Mouse (Mus musculus): ENCODE results near the gene Cd37. TPM values are rescaled to one million over a fixed set of nuclear protein-coding genes. Genes with fewer than 3 reads are reported as not detected.
"Not testable (repeated sequence)": the region's sequence is repeated elsewhere in the genome, so short reads cannot be mapped to it uniquely, and the experiment has no call there.

Gene Cd37
- polyA plus RNA-seq, 1 experiment from 2014 or later: 1.4 TPM

DNA sequence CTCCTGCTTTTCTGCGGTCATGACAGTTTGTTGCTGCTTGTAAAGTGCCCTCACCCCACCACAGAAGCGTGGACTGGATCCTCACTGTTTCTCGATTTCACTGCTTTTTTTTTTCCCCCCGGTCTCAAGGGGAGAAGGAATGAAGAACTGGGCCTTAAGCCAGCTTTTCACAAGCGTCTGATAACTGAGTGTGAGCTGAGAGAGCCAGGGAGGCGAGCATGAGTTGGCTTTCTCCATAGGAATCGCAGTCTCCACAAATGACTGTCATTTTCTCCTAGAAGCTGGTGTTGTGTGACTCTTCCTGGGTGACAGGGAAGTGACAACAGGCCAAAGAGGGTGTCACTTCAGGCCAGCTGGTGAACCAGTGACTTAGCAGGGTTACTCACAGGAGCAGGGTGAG lies 23.4 kb upstream of the Cd37 start:
- Histone ChIP-seq H3K9ac (ENCODE audit: low read length) (no peak overlapping the region), H3K4me3 (ENCODE audit: low read depth, low read length) (no peak overlapping the region), H3K4me1 (ENCODE audit: control insufficient read depth, insufficient read depth, low read length) (no peaks in the 10 kb centered on the region), H3K36me3 (ENCODE audit: control insufficient read depth, insufficient read depth, low read length) (no peaks in the 10 kb centered on the region), H3K27ac (ENCODE audit: low read depth, low read length) (no peak overlapping the region), H3K27me3 (replicated peaks; ENCODE audit: control insufficient read depth, insufficient read depth, low read length) (no peaks in the 10 kb centered on the region), H3K4me2 (ENCODE audit: low read length) (no peak overlapping the region), H3K9me3 (replicated peaks; ENCODE audit: control insufficient read depth, low read length) (no peaks in the 10 kb centered on the region)
- WGBS: 59% methylated on average over 7 of the region's 7 CpGs
- ATAC-seq: no peak
- DNase-seq (ENCODE audit: low spot score): peak; percentile 55

DNA sequence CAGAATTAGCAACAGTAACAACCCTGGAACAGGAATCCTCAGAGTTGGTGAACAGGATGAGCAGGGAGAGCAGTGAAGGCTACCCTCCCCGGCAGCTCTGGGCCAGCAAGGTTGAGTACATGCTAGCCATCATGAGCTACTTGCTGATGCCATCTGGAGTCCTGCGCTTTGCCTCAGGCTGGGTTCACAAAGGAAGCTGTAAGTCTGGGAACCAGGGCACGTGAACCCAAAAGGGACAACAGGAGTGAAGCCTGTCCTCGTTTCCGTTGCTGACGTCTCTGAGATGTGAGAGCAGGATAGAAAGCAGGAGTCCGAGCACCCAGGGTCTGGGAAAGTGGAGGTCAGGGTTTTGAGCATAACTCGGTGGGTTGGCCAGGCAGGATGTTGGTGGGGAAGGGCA lies 20.4 kb upstream of the Cd37 start:
- DNase-seq (ENCODE audit: low spot score): no peak
- Histone ChIP-seq H3K9ac (ENCODE audit: low read length) (no peak overlapping the region), H3K27ac (ENCODE audit: low read depth, low read length) (no peak overlapping the region), H3K4me3 (ENCODE audit: low read depth, low read length) (no peak overlapping the region), H3K4me2 (ENCODE audit: low read length) (no peak overlapping the region), H3K27me3 (replicated peaks; ENCODE audit: control insufficient read depth, insufficient read depth, low read length) (no peaks in the 10 kb centered on the region), H3K9me3 (replicated peaks; ENCODE audit: control insufficient read depth, low read length) (no peaks in the 10 kb centered on the region), H3K36me3 (ENCODE audit: control insufficient read depth, insufficient read depth, low read length) (no peaks in the 10 kb centered on the region), H3K4me1 (ENCODE audit: control insufficient read depth, insufficient read depth, low read length) (no peaks in the 10 kb centered on the region)
- WGBS: 85% methylated on average over 8 of the region's 8 CpGs
- no peak for ATAC-seq

DNA sequence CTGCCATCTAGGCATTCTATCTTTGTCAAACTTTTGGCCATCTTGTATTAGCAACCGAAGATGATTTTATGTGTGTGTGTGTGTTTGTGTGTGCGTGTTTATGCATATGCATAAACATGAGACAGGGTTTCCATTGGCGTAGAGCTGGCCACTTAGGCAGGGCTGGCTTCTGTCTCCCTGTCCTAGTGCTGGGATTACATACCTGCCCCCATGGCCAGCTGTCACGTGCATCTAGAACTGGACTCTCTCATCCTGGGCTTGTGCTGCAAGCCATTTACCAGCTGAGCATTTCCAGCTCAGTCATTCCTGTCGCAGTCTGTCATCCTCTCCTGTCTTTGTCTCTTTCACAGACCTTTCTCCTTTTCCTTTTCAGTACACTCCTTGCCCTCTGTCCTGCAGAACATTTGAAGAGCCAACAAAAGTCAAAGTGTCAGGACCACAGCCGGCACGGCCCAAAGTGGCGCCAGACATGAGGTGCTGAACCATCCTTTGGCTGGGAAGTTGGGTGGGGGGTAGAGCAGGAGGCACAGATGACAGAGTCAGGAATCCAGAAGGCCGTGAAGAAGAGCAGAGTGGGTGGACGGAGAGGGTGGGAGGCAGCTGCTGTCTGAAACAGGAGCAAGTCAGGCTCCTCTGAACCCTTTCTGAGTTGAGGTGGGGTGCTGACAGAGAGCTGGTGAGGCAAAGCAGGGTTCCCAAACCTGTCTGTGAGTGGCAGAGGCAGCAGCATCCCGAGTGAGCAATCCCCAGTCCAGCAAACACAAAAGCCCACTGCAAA lies 18.3 kb upstream of the Cd37 start:
- Histone ChIP-seq H3K27me3 (replicated peaks; ENCODE audit: control insufficient read depth, insufficient read depth, low read length) (no peaks in the 10 kb centered on the region), H3K4me1 (ENCODE audit: control insufficient read depth, insufficient read depth, low read length) (no peaks in the 10 kb centered on the region), H3K4me2 (ENCODE audit: low read length) (no peak overlapping the region), H3K9ac (ENCODE audit: low read length) (no peak overlapping the region), H3K36me3 (ENCODE audit: control insufficient read depth, insufficient read depth, low read length) (no peaks in the 10 kb centered on the region), H3K27ac (ENCODE audit: low read depth, low read length) (no peak overlapping the region), H3K9me3 (replicated peaks; ENCODE audit: control insufficient read depth, low read length) (no peaks in the 10 kb centered on the region), H3K4me3 (ENCODE audit: low read depth, low read length) (no peak overlapping the region)
- no peak for ATAC-seq
- WGBS: 69% methylated on average over 11 of the region's 11 CpGs
- no peak for DNase-seq (ENCODE audit: low spot score)

DNA sequence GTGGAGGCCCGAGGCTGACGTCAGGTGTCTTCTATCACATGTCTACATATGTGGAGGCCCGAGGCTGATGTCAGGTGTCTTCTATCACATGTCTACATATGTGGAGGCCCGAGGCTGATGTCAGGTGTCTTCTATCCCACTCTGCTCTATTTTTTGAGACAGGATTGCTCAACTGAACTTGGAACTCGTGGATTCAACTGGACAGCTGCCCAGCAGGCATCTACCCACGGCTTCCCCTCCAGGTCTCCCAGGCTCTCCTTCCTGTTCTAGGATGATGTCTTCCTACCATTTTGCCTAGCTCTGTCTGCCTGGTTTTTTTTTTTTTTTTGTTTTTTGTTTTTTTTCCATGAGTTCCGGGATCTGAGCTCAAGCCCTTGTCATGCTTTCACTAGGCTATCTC lies 16.9 kb upstream of the Cd37 start:
- H3K4me2 ChIP-seq (ENCODE audit: low read length); H3K27me3 ChIP-seq (replicated peaks; ENCODE audit: control insufficient read depth, insufficient read depth, low read length); H3K36me3 ChIP-seq (ENCODE audit: control insufficient read depth, insufficient read depth, low read length); H3K27ac ChIP-seq (ENCODE audit: low read depth, low read length); H3K9ac ChIP-seq (ENCODE audit: low read length); ATAC-seq; H3K4me1 ChIP-seq (ENCODE audit: control insufficient read depth, insufficient read depth, low read length); DNase-seq (ENCODE audit: low spot score); H3K4me3 ChIP-seq (ENCODE audit: low read depth, low read length); H3K9me3 ChIP-seq (replicated peaks; ENCODE audit: control insufficient read depth, low read length): not testable (repeated sequence)
- 84% methylated on average over 5 of the region's 7 CpGs for WGBS

DNA sequence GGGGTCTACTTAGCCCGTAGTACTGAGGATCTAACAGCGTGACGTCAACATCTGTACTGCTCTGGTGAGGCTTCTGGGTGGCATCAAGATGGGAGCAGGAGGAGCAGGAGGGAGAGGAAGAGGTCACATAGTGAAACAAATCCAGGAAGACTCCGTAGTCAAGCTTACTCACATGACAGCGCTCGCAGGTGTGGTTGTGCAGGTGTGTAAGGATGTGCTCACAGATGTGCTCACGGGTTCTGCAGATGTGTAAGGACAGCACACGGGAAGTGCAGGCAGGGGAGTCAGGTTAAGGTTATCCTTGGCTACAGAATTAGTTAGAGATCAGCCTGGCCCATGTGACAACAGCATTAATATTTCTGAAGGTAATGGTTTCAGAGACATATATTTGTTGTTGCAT lies 14.9 kb upstream of the Cd37 start:
- Histone ChIP-seq H3K27ac (ENCODE audit: low read depth, low read length) (no peak overlapping the region), H3K27me3 (replicated peaks; ENCODE audit: control insufficient read depth, insufficient read depth, low read length) (no peaks in the 10 kb centered on the region), H3K4me3 (ENCODE audit: low read depth, low read length) (no peak overlapping the region), H3K9ac (ENCODE audit: low read length) (no peak overlapping the region), H3K4me2 (ENCODE audit: low read length) (no peak overlapping the region), H3K9me3 (replicated peaks; ENCODE audit: control insufficient read depth, low read length) (no peaks in the 10 kb centered on the region), H3K36me3 (ENCODE audit: control insufficient read depth, insufficient read depth, low read length) (no peaks in the 10 kb centered on the region), H3K4me1 (ENCODE audit: control insufficient read depth, insufficient read depth, low read length) (no peaks in the 10 kb centered on the region)
- ATAC-seq (no peak), DNase-seq (ENCODE audit: low spot score) (no peak)
- WGBS: 96% methylated on average over 8 of the region's 8 CpGs

DNA sequence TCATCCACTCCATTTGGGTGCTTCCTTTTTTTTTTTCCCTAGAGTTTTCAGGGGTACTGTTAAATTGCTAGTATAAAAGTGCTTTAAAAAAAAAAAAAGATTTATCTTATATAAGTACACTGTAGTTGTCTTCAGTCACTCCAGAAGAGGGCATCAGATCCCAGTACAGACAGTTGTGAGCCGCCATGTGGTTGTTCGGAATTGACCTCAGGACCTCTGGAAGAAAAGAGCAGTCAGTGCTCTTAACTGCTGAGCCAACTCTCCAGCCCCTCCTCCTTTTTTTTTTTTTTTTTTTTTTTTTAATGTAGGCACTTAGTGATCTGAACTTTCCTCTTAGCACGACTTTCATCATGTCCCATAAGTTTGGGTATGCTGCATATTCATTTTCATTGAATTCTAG lies 8.8 kb upstream of the Cd37 start:
- H3K9ac ChIP-seq (ENCODE audit: low read length): no peak overlapping the region
- no peak overlapping the region for H3K27ac ChIP-seq (ENCODE audit: low read depth, low read length)
- H3K27me3 ChIP-seq (replicated peaks; ENCODE audit: control insufficient read depth, insufficient read depth, low read length): no peaks in the 10 kb centered on the region
- H3K4me2 ChIP-seq (ENCODE audit: low read length): no peak overlapping the region
- WGBS: 38% methylated on average over 3 of the region's 3 CpGs
- no peaks in the 10 kb centered on the region for H3K4me1 ChIP-seq (ENCODE audit: control insufficient read depth, insufficient read depth, low read length)
- no peak overlapping the region for H3K4me3 ChIP-seq (ENCODE audit: low read depth, low read length)
- ATAC-seq (no peak), DNase-seq (ENCODE audit: low spot score) (no peak)
- H3K36me3 ChIP-seq (ENCODE audit: control insufficient read depth, insufficient read depth, low read length): no peaks in the 10 kb centered on the region
- H3K9me3 ChIP-seq (replicated peaks; ENCODE audit: control insufficient read depth, low read length): no peaks in the 10 kb centered on the region

DNA sequence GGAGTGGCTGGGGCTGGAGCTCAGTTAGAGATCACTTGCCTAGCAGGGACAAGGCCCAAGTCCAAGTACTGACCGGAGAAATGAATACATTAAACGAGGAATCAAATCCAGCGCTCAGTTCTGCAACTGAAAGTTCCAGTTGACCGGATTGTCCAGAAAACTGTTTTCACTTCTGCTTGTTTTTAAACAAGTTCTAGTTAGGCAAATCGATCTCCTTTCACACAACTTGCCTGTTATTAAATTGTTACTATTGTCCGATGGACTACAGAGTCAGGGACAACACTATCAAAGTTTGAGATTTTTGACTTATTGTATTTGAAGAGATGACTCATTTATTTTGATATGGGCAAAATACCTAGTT lies 2.5 kb upstream of the Cd37 start:
- no peaks in the 10 kb centered on the region for H3K36me3 ChIP-seq (ENCODE audit: control insufficient read depth, insufficient read depth, low read length)
- whole genome bisulfite sequencing: 81% methylated on average over 6 of the region's 6 CpGs
- 0 out of 2 replicates have a peak, but pooled peaks cover 12% of the 10 kb centered on the region for H3K27me3 ChIP-seq (replicated peaks; ENCODE audit: control insufficient read depth, insufficient read depth, low read length)
- peak overlapping the region; percentile 58; the same call in 1 of the 2 replicates for H3K9ac ChIP-seq (ENCODE audit: low read length)
- DNase-seq (ENCODE audit: low spot score) (no peak), ATAC-seq (no peak)
- no peak overlapping the region for H3K27ac ChIP-seq (ENCODE audit: low read depth, low read length)
- 0 out of 2 replicates have a peak overlapping the region, but pooled peaks have one; percentile 32 for H3K4me3 ChIP-seq (ENCODE audit: low read depth, low read length)
- peak overlapping the region; percentile 66 for H3K4me2 ChIP-seq (ENCODE audit: low read length)
- no peaks in the 10 kb centered on the region for H3K9me3 ChIP-seq (replicated peaks; ENCODE audit: control insufficient read depth, low read length)
- peaks cover 6% of the 10 kb centered on the region for H3K4me1 ChIP-seq (ENCODE audit: control insufficient read depth, insufficient read depth, low read length)

DNA sequence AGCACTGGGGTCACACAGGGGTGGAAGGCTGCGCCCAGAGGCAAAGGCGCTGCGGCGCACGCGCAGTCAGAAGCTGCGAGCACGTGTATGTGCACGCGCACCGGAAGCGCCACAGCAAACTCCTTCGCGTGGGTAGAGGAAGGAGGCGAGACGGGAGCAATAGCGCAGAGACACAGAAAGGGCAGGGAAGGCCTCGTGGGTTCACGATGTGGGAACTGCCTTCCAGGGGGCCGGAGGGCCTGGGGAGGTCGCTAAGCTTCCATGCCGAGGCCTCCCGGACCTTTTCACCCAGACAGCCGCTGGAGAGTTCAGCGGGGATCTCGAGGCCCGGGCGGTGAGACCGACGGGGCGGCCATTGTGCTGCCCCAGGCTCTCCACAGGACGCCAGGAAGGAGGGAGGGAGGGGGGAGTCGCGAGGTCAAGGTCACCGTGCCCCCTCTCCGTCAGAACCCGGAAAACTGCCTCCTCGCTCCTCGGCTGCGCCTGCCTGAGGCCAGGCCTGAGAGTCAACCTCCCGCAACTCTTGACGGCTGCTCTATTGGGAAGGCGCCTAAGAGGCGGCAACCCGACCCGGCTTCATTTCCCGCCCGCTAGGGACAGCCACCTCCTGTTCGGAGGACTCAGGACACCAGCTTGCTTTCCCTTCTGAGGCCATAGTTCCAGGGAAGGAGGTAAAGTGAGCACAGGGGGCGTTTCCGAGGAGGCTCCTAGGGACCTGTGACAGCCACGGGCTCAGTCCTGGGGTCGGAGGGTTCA lies 1.9 kb upstream of the Cd37 start, which contains the start of gene Slc6a16:
Slc6a16 (plus strand) TSS at position 453 of the 756 bp plus-strand sequence.
- no peaks in the 10 kb centered on the region for H3K36me3 ChIP-seq (ENCODE audit: control insufficient read depth, insufficient read depth, low read length)
- peak within 1 kb of the TSS; percentile 66 for H3K4me2 ChIP-seq (ENCODE audit: low read length)
- peak within 1 kb of the TSS; percentile 58 for H3K9ac ChIP-seq (ENCODE audit: low read length)
- peaks cover 6% of the 10 kb centered on the region for H3K4me1 ChIP-seq (ENCODE audit: control insufficient read depth, insufficient read depth, low read length)
- no peak within 1 kb of the TSS for H3K27ac ChIP-seq (ENCODE audit: low read depth, low read length)
- 8% methylated on average over 48 of the region's 53 CpGs for WGBS
- H3K9me3 ChIP-seq (replicated peaks; ENCODE audit: control insufficient read depth, low read length): no peaks in the 10 kb centered on the region
- peak within 1 kb of the TSS; percentile 32 for H3K4me3 ChIP-seq (ENCODE audit: low read depth, low read length)
- ATAC-seq (no peak; the same call in 1 of the 2 replicates), DNase-seq (ENCODE audit: low spot score) (peak; percentile 68)
- H3K27me3 ChIP-seq (replicated peaks; ENCODE audit: control insufficient read depth, insufficient read depth, low read length): 0 out of 2 replicates have a peak, but pooled peaks cover 12% of the 10 kb centered on the region

DNA sequence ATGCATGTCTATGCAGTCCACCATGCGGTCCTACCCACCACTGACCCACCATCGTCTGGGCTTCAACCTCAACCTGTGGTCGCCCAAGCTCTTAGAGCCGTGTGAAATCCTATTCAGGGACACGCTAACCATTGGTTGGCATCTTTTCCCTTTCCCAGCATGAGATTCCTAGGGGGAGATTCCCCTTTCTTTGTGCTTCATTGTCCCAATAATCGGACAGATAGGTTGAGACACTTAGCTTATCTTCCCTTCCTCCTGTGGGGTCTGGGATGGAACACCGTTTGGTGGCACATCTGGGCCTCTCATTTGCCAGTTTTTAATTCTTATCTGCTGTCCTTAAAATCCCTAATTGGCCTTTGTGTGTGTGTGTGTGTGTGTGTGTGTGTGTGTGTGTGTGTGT lies 1.2 kb upstream of the Cd37 start:
- no peak overlapping the region for H3K4me3 ChIP-seq (ENCODE audit: low read depth, low read length)
- no peak overlapping the region for H3K4me2 ChIP-seq (ENCODE audit: low read length)
- ATAC-seq: no peak
- H3K36me3 ChIP-seq (ENCODE audit: control insufficient read depth, insufficient read depth, low read length): no peaks in the 10 kb centered on the region
- H3K27ac ChIP-seq (ENCODE audit: low read depth, low read length): no peak overlapping the region
- H3K9me3 ChIP-seq (replicated peaks; ENCODE audit: control insufficient read depth, low read length): no peaks in the 10 kb centered on the region
- no peak overlapping the region for H3K9ac ChIP-seq (ENCODE audit: low read length)
- H3K4me1 ChIP-seq (ENCODE audit: control insufficient read depth, insufficient read depth, low read length): peaks cover 9% of the 10 kb centered on the region
- WGBS: 64% methylated on average over 7 of the region's 7 CpGs
- no peak for DNase-seq (ENCODE audit: low spot score)
- 0 out of 2 replicates have a peak, but pooled peaks cover 12% of the 10 kb centered on the region for H3K27me3 ChIP-seq (replicated peaks; ENCODE audit: control insufficient read depth, insufficient read depth, low read length)

All from forebrain, embryonic 14.5 days (tissue).